Mouse (Mus musculus) forebrain, embryonic 16.5 days (tissue): ENCODE measurements around the gene Plekha3. TPM values are rescaled to one million over a fixed set of nuclear protein-coding genes. Genes with fewer than 3 reads are reported as not detected.

Source experiments
- ATAC-seq: fragments of 200-750 bp; cut with Nextera tagmentation; 2 replicates; pipeline ENCODE4 v1.8.0; 2017; ENCODE audit warnings: mild to moderate bottlenecking, moderate library complexity
- H3K27ac ChIP-seq: fragments of 300-500 bp; sonication (generic); 2 replicates; pipeline ENCODE4 v1.5.1; 2014; ENCODE audit warnings: low read length, control low read depth
- H3K27me3 ChIP-seq: fragments of 300-500 bp; sonication (generic); replicated peaks from 2 replicates; pipeline ENCODE4 v1.6.1; 2014; ENCODE audit warnings: low read length; ENCODE audit not compliant: control insufficient read depth, insufficient read depth
- H3K36me3 ChIP-seq: fragments of 300-500 bp; sonication (generic); 2 replicates; pipeline ENCODE4 v1.6.1; 2014; ENCODE audit not compliant: control insufficient read depth, insufficient read depth
- H3K4me1 ChIP-seq: fragments of 300-500 bp; sonication (generic); replicated peaks from 2 replicates; pipeline ENCODE4 v1.6.1; 2014; ENCODE audit warnings: low read length; ENCODE audit not compliant: control insufficient read depth, insufficient read depth
- H3K4me2 ChIP-seq: fragments of 300-500 bp; sonication (generic); 2 replicates; pipeline ENCODE4 v1.6.1; 2014; ENCODE audit warnings: mild to moderate bottlenecking, low read length, control low read depth
- H3K4me3 ChIP-seq: fragments of 300-500 bp; sonication (generic); replicated peaks from 2 replicates; pipeline ENCODE4 v1.5.1; 2014; ENCODE audit warnings: mild to moderate bottlenecking, low read length, control low read depth
- H3K9ac ChIP-seq: fragments of 300-500 bp; sonication (generic); replicated peaks from 2 replicates; pipeline ENCODE4 v1.6.1; 2014; ENCODE audit warnings: low read depth, low read length, control low read depth
- H3K9me3 ChIP-seq: fragments of 300-500 bp; sonication (generic); 2 replicates; pipeline ENCODE4 v1.6.1; 2016; ENCODE audit warnings: low read length; ENCODE audit not compliant: control insufficient read depth
- WGBS: fragments of 180-500 bp; shearing (Covaris S2); extraction: QIAGEN DNeasy Blood & Tissue Kit; methylation state at CpG from one replicate; pipeline ENCODE4 v1.1.7; 2014; 5-methylcytosine and 5-hydroxymethylcytosine counted together
- polyA plus RNA-seq: library from polyadenylated mRNA; unstranded; fragments of >200 nt; fragmentation: Nextera tagmentation; extraction: Ambion mirVana; gene quantifications from 2 replicates; pipeline ENCODE4 v1.2.1, GENCODE M21; 2015

Plekha3 gene
- polyA plus RNA-seq, 1 experiment from 2014 or later: 6.8 TPM

DNA sequence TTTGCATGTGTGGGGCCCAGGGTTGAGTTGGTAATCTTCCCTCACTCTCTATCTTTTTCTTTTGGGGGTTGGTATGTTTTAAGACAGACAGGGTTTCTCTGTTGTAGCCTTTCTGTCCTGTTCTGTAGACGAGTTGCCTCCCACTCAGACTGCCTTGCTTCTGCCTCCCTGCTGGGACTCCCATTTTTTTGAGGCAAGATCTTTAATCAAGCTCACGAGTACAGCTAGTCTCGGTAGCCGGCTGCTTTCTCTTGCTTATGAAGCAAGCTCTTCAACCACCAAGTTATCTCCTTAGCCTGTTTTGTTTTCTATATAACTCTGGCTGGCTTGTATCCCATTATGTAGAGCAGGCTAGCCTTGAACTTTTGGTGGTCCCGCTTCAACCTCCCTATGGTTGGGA lies 18.7 kb downstream of the Plekha3 start:
- Histone ChIP-seq H3K4me3 (no peak overlapping the region), H3K9me3 (no peaks in the 10 kb centered on the region), H3K4me1 (no peaks in the 10 kb centered on the region), H3K36me3 (peaks cover 32% of the 10 kb centered on the region), H3K4me2 (no peak overlapping the region), H3K9ac (no peak overlapping the region), H3K27me3 (no peaks in the 10 kb centered on the region), H3K27ac (no peak overlapping the region)
- ATAC-seq: no peak
- 78% methylated on average over 5 of the region's 5 CpGs for WGBS

DNA sequence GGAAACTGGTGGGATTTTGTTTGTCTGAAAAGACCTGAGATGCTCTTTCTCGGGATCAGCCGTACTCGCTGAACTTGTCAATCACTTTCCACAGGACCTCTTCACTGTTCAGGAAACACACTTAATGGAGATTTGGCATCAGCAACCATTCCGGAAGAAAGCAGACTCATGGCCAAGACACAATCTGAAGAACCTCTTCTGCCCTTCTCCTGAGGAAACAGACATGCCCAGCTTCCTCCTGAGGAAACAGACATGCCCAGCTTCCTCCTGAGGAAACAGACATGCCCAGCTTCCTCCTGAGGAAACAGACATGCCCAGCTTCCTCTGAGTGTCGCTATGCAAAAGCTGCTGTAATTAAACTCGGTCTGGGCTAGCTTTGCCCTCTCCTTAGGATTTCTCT lies 20.2 kb downstream of the Plekha3 start:
- 89% methylated on average over 6 of the region's 6 CpGs for WGBS

DNA sequence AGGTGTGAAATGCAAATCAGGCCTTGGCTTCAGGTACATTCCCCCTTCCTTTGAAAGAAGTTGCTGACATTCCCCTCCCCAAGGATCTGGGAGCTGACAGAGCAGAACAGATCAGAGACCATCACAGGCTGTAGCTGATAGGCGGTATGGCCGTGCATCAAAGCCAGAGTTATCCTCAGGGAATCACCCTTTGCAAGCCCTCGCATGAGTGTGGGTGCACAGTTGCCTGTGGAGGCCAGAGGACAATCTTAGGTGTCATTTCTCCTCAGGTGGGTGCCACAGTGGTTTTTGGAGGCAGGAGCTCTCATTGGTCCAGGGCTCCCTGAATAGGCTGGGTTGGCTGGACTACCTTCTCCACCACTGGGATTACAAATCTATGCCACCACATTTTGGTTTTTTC lies 27.1 kb downstream of the Plekha3 start:
- no peaks in the 10 kb centered on the region for H3K9me3 ChIP-seq
- H3K36me3 ChIP-seq: peaks cover 5% of the 10 kb centered on the region
- H3K27me3 ChIP-seq: no peaks in the 10 kb centered on the region
- H3K27ac ChIP-seq: no peak overlapping the region
- no peak overlapping the region for H3K4me2 ChIP-seq
- 92% methylated on average over 3 of the region's 3 CpGs for WGBS
- H3K4me1 ChIP-seq: no peaks in the 10 kb centered on the region
- H3K9ac ChIP-seq: no peak overlapping the region
- no peak overlapping the region for H3K4me3 ChIP-seq
- ATAC-seq: no peak

More for the DNA sequence above, 20.2 kb downstream of the Plekha3 start:
- Histone ChIP-seq H3K27me3 (no peaks in the 10 kb centered on the region), H3K4me1 (no peaks in the 10 kb centered on the region), H3K9ac (no peak overlapping the region), H3K27ac (no peak overlapping the region), H3K4me3 (no peak overlapping the region), H3K9me3 (no peaks in the 10 kb centered on the region), H3K36me3 (peaks cover 29% of the 10 kb centered on the region), H3K4me2 (no peak overlapping the region)
- ATAC-seq: no peak

DNA sequence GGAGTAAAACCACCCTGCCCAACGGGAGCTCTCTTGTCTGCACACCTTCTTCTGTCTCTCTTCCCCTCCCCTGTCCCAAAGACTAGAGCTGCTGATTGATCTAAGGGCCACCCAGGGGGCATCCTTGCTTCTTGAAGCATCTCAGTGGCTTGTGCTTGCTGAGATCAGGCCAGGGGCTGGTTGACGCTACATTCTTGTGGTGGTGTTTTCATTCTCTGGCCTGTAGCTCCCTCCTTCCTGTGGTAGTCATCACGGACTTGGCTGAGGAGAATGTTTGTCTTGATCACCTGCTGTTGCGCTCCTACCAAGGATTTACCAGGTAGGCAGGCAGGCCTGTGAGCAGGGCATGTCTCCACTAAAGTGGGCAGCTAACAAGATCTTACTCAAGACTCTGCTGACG lies 27.7 kb downstream of the Plekha3 start:
- Histone ChIP-seq H3K9ac (no peak overlapping the region), H3K27me3 (no peaks in the 10 kb centered on the region), H3K4me3 (no peak overlapping the region), H3K4me2 (no peak overlapping the region), H3K27ac (no peak overlapping the region), H3K36me3 (no peaks in the 10 kb centered on the region), H3K4me1 (no peaks in the 10 kb centered on the region), H3K9me3 (no peaks in the 10 kb centered on the region)
- 89% methylated on average over 5 of the region's 5 CpGs for WGBS
- ATAC-seq: no peak

DNA sequence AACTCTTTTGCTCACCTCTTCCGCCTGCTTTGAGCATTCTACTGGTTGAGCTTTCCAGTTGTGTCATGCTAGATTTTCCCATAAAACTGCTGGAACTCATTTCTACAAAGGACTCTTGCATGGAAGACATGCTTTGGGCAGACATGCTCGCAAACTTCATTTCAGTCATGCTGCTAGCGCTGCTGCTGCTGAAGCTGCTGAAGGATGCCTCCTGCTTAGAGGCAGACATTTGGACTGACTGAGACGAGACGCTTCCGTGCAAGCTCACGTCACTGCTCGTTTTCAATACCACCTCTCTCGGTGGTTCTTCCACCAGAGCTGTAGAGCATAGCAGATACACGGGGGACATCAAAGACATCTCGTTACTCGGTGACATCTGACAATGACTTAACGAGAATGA lies 30.6 kb downstream of the Plekha3 start:
- H3K36me3 ChIP-seq: peaks cover 10% of the 10 kb centered on the region; the same call in 1 of the 2 replicates
- ATAC-seq: no peak
- H3K27me3 ChIP-seq: no peaks in the 10 kb centered on the region
- H3K9ac ChIP-seq: no peak overlapping the region
- no peak overlapping the region for H3K4me2 ChIP-seq
- H3K4me1 ChIP-seq: no peaks in the 10 kb centered on the region
- 72% methylated on average over 13 of the region's 13 CpGs for WGBS
- H3K4me3 ChIP-seq: no peak overlapping the region
- H3K27ac ChIP-seq: no peak overlapping the region
- peaks cover 10% of the 10 kb centered on the region for H3K9me3 ChIP-seq

DNA sequence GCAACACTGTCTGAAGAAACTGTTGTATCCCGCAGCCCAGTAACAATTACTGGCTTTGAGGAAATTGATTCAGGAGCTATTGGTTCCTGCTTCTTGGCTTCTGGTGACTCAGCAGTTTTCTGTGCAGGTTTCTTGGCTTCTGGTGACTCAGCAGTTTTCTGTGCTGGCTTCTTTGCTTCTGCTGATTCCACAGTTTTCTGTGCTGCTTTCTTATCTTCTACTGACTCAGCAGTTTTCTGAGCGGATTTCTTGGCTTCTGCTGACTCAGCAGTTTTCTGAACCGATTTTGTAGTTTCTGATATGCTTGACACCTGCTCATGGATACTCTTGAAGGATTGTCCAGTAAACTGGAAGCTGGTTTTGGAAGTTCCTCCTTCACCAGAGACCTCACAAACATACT lies 33.4 kb downstream of the Plekha3 start:
- Histone ChIP-seq H3K4me1 (no peaks in the 10 kb centered on the region), H3K27me3 (no peaks in the 10 kb centered on the region), H3K36me3 (peaks cover 14% of the 10 kb centered on the region), H3K27ac (no peak overlapping the region), H3K9me3 (peaks cover 27% of the 10 kb centered on the region), H3K4me3 (no peak overlapping the region), H3K9ac (no peak overlapping the region), H3K4me2 (no peak overlapping the region)
- WGBS: 96% methylated on average over 3 of the region's 3 CpGs
- ATAC-seq: no peak

DNA sequence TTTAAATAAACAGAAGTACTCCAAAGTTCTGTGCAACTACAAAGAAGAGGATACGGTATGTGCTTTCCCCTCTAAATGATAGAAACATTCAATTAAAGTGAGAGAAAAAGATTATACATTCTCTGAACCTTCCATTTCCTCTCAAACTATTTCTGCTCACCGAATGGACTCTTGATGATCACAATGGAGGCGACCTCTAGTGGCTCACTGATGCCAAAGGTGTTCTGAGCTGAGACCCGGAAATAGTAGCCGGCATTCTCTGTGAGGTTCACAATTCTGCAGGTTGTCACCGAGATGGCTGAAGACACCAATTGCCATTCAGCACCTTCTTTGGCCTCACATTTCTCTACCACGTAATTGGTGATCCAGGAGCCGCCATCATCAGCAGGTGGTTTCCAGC lies 39.9 kb downstream of the Plekha3 start:
- no peak overlapping the region for H3K9ac ChIP-seq
- no peak overlapping the region for H3K4me2 ChIP-seq
- H3K36me3 ChIP-seq: peaks cover 13% of the 10 kb centered on the region
- no peak overlapping the region for H3K4me3 ChIP-seq
- no peaks in the 10 kb centered on the region for H3K4me1 ChIP-seq
- H3K27ac ChIP-seq: no peak overlapping the region
- WGBS: 74% methylated on average over 8 of the region's 8 CpGs
- no peak for ATAC-seq
- H3K27me3 ChIP-seq: no peaks in the 10 kb centered on the region
- H3K9me3 ChIP-seq: peaks cover 39% of the 10 kb centered on the region

DNA sequence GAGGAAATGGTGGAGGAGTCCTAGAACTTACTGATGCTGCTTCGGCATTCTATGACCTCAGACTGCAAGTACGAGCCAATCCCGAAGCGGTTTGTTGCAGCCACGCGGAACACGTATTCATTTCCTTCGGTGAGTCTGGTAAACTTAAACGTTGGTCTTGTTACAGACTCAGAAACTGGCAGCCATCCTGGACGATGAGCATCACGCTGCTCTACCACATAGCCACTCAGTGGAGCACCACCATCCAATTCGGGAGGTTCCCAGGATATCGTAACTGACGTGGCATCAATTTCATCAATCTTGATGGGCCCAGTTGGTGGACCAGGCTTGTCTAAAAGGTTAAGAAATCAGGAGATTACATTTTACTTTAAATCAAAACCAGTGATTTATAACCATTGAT lies 44.6 kb downstream of the Plekha3 start:
- 96% methylated on average over 14 of the region's 14 CpGs for WGBS
- Histone ChIP-seq H3K4me2 (no peak overlapping the region), H3K9me3 (peaks cover 26% of the 10 kb centered on the region), H3K27ac (no peak overlapping the region), H3K9ac (no peak overlapping the region), H3K27me3 (no peaks in the 10 kb centered on the region), H3K4me1 (no peaks in the 10 kb centered on the region), H3K4me3 (no peak overlapping the region), H3K36me3 (peaks cover 3% of the 10 kb centered on the region)
- no peak for ATAC-seq
